Mouse (Mus musculus) kidney, adult 9 months (tissue): ENCODE measurements around the gene Marveld2.

Experiments
- DNase-seq: peaks from one replicate; pipeline ENCODE4 v3.0.0; 2022

Marveld2 gene

DNA sequence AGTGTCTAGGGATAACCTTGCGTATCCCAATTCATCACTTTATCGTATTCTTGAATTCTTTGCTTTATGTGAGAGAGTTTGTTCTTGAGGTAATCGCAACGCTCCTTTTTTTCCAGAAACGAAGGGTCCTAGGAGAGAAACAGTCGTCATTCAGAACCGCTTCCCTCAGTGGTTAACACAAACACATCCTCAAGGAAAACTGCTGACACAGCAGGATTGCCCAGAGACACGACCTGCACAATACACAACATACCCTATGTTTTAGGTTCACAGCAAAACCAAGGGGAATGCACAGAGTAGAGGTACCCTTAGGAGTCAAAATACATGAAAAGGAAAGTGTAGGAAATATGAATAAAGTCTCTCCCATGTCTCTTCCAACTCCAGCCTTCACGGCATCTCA is 19.5 kb downstream of the Marveld2 start:
- DNase-seq: no peak

DNA sequence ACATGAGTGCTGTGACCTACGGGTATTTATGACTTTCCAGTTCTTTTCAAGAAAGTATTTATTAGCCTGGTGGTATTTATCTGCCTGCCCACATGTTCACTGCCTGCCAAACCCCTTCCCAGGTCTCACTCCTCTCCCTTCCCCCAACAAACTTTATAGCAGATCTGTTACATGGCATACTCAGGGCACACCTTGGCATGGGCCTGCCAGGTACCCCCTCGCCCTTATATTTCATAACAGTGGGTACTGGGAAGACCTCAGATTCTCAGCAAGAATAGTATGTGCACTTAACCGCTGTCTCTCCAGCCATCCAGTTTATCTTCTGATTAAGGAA is 21.3 kb downstream of the Marveld2 start:
- no peak for DNase-seq

GRCm38 (mm10) chr13:100594838-100595551 is 21.8 kb downstream of the Marveld2 start:
- DNase-seq: no peak

DNA sequence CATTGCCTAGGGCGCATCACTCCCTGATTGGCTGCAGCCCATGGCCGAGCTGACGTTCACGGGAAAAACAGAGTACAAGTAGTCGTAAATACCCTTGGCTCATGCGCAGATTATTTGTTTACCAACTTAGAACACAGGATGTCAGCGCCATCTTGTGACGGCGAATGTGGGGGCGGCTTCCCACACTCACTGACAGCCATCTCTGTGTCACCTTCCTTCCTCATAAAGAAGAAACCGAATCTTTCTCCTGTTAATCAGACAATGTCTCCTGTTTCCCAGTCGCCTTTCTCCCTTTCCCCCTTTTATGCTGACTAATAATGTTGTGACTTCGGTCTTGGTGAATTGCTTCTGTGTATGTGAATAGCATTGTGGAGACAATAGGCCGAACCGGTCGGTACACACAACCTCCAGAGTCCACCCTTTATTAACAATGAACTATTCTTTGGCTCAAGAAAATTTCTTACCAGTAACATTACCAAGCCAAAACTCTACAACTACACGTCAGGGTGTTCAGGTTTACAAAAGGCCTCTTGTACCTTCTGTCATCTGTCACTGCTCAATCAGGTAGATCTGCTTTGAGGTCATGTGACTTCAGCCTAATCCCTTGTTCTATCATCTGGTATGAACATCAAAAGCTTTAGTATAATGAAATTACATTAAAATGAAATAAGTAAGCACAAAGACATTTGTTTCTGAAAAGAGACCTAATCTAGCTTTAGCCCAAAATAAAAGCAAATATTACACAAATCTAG is 22.6 kb downstream of the Marveld2 start:
- peak; percentile 67 for DNase-seq

- no peak for DNase-seq
These were observed 28.1 kb downstream of the Marveld2 start for GRCm38 (mm10) chr13:100588646-100589045.

GRCm38 (mm10) chr13:100582144-100582543 is 34.6 kb downstream of the Marveld2 start:
- DNase-seq: no peak

GRCm38 (mm10) chr13:100581701-100582100 is 35.1 kb downstream of the Marveld2 start:
- peak; percentile 75 for DNase-seq

DNA sequence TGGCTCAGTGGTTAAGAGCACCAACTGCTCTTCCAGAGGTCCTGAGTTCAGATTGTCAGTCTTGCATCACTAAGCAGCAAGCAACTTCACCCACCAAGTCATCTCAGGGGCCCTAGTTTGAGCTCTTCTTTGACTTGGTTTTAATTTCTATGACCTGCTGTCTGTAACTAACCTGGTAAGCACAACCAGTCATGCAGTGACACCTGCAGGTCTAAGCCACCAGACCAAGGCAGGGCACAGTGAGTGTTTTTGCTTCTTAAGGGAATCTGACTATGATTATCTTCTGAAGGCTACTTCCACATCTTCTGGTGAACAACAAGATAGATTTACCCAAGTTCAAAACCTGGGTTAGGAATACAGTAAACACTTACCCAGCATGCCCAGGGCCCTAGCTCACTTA is 36.8 kb downstream of the Marveld2 start:
- peak; percentile 48 for DNase-seq

DNA sequence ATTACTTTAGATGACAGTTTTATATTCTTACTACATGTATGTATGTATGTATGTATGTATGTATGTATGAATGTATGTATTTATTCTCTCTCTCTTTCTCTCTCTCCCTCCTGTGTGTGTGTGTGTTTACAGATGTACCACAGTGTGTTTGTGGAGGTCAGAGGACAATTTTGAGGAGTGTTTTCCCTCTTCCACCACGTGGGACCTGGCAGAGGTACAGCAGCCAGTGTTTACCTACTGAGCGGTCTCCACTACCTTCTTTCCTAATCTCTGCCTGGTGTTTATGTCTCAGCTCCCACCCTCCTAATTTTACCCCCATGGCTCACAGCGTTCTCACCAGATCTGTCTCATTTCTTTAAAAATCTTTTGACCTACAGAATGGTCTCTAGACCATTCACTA is 37.6 kb downstream of the Marveld2 start:
- no peak for DNase-seq

GRCm38 (mm10) chr13:100575950-100576349 is 40.8 kb downstream of the Marveld2 start:
- DNase-seq: no peak

DNA sequence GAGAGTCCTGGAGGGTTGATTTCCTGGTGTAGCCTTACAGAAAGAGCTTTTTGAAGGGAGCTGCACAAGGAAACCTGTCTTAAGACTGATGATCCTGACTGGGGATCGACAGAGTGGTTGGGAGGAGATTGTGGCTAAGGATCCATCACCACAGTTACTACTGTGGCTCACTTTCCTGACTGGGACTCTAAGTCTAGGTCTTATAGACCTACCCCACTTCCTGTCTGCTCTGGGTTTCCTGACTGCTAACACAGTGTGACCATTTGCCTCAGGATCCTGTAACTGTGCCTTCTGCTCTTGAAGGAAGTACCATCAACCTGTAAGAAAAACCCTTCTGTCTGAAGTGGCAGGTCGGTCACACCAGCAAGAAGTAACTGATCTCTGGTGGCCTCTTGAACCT is 46.1 kb downstream of the Marveld2 start:
- no peak for DNase-seq

DNA sequence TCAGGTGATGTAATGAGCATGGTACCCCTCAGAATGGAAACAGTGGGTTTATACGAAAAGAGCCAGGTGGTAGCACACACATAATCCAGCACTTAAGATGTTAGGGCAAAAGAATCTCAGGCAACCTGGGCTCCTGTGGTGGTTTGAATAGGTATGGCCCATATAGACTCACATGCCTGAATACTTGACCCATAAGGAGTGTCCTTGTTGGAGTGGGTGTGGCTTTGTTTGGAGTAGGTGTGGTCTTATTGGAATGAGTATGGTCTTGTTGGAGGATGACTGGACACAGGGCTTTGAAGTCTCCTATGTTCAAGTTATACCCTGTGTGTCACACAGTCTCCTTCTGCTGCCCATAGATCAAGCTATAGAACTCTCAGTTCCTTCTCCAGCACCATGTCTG is 48.4 kb downstream of the Marveld2 start:
- no peak for DNase-seq

GRCm38 (mm10) chr13:100559449-100559848 is 57.3 kb downstream of the Marveld2 start:
- no peak for DNase-seq

- DNase-seq: no peak
These were observed 59.8 kb downstream of the Marveld2 start for GRCm38 (mm10) chr13:100557011-100557410.

DNA sequence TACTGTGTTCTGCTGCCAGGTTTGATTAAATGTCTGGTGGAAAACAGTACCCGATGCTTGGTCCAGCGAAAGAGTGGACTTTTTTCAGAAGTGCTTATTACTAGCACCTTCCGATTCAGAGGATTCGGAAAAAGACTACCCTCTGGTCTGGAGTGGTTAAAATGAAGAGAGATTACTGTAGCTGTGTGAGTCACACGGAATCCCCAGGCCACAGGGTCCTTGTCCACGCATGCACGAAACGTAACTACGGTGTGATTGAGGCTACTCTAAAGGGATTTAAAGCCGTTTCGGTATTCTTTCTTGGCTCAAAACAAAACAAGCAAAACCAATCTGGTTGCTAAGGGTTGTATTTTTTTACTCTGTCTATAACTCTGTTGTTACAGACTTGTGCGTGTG is 63.7 kb downstream of the Marveld2 start:
- no peak for DNase-seq

GRCm38 (mm10) chr13:100552369-100553041 is 64.3 kb downstream of the Marveld2 start, which contains the start of gene Ocln:
Gene Ocln, minus strand, starts transcription at chr13:100552718.
- peak; percentile 83 for DNase-seq

DNA sequence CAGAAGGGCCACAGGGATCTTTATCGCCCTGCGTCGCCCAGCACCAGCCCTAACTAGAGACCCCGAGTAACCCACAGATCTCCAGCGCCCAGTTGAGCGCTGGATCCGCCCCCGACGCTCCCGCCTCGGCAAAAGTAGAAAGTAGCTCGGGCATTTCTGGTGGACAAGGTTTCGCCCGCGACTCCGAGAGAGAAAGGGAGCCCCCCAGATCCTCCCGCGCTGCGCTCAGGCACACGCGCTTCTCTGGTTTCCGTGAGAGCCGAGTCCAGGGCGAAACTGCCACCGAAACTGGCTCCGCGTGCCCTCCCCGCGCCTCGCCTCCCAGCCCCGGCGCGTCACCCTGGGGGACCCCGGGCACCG is 64.8 kb downstream of the Marveld2 start:
- no peak for DNase-seq

GRCm38 (mm10) chr13:100551371-100552008 is 65.3 kb downstream of the Marveld2 start:
- DNase-seq: peak; percentile 50

GRCm38 (mm10) chr13:100547269-100547668 is 69.5 kb downstream of the Marveld2 start:
- peak; percentile 55 for DNase-seq
